Mouse (Mus musculus): ENCODE results near the gene Arsb. TPM values are rescaled to one million over a fixed set of nuclear protein-coding genes. Genes with fewer than 3 reads are reported as not detected.

Gene Arsb
- polyA plus RNA-seq, 1 experiment from 2014 or later = 15.8 TPM

DNA sequence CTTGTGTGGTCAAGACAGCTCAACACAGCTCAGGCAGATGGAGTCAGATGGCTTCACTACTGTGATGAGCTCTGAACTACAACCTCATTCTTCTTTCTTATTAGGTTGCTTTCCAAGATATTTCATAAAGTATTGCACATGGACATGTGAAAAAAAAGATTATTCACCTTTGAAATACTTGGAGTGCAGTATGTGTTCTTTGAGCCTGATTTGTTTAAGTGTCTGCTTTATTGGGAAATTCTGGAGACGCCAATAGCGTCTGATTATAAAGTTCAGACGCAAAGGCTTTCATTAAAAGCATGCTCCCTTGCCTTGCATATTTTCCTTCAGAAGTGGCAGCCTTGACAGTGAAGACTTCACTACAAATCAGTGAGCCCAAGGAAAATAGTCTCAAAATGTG lies 136.5 kb downstream of the Arsb start:
- no peaks in the 10 kb centered on the region for H3K27me3 ChIP-seq (ENCODE audit: control insufficient read depth, insufficient read depth, low read length)
- WGBS = 92% methylated on average over 3 of the region's 3 CpGs
- ATAC-seq (ENCODE audit: insufficient number of reproducible peaks, insufficient read depth, low FRiP score, low read depth) = no peak

DNA sequence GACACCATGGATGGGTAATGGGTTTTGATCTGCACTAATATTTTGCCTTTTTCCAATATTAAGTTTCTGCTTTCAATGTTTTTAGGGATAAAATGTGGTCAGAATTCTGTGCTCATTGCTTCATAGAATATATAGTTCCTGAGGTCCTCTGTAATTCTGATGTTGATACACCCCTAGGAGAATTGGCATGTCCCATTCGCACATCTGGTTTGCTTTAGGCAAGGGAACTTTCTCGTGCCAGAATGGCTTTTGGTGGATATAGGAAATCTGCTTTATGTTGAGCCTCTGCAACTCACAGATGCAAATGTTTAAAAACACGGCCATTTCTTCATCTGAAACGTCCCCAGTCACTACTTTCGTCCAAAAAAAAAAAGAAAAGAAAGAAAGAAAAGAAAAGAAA lies 138.4 kb downstream of the Arsb start:
- no peak for ATAC-seq (ENCODE audit: insufficient number of reproducible peaks, insufficient read depth, low FRiP score, low read depth)
- WGBS = 59% methylated on average over 5 of the region's 5 CpGs
- no peaks in the 10 kb centered on the region for H3K9me3 ChIP-seq (ENCODE audit: control insufficient read depth, low read depth, low read length)
- H3K4me3 ChIP-seq (ENCODE audit: low read depth, low read length) = no peak overlapping the region
- H3K4me1 ChIP-seq (ENCODE audit: control insufficient read depth, insufficient read depth, low read length) = no peaks in the 10 kb centered on the region
- no peak overlapping the region for H3K9ac ChIP-seq (replicated peaks; ENCODE audit: low read depth, low read length)
- no peaks in the 10 kb centered on the region for H3K36me3 ChIP-seq (ENCODE audit: control insufficient read depth, insufficient read depth, low read length)
- no peak overlapping the region for H3K4me2 ChIP-seq (replicated peaks; ENCODE audit: low read depth, low read length)
- no peak overlapping the region for H3K27ac ChIP-seq (ENCODE audit: low read length)
- no peaks in the 10 kb centered on the region for H3K27me3 ChIP-seq (ENCODE audit: control insufficient read depth, insufficient read depth, low read length)

More for the DNA sequence above, 136.5 kb downstream of the Arsb start:
- Histone ChIP-seq H3K4me1 (ENCODE audit: control insufficient read depth, insufficient read depth, low read length) (no peaks in the 10 kb centered on the region), H3K4me2 (replicated peaks; ENCODE audit: low read depth, low read length) (no peak overlapping the region), H3K9ac (replicated peaks; ENCODE audit: low read depth, low read length) (no peak overlapping the region), H3K36me3 (ENCODE audit: control insufficient read depth, insufficient read depth, low read length) (no peaks in the 10 kb centered on the region), H3K27ac (ENCODE audit: low read length) (no peak overlapping the region), H3K4me3 (ENCODE audit: low read depth, low read length) (no peak overlapping the region), H3K9me3 (ENCODE audit: control insufficient read depth, low read depth, low read length) (no peaks in the 10 kb centered on the region)

DNA sequence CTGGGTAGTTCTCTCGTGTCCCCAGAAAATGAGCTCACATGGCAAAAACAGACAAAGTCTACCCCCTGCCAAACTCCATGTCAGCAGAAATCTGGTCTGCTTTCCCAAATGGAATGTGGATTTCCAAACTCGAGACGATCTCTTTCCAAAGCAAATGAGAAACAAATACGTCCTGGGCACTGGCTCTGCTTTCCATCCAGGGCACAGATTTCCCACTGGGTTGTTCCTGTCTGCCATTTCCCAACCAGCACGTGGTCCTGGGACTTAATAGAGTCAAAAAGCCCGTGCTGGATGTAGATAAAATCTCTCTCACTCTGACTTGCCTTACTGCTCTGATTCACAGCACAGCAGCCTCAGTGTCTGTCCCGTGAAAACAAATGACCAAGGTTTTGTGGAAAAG lies 139.6 kb downstream of the Arsb start:
- no peak overlapping the region for H3K27ac ChIP-seq (ENCODE audit: low read length)
- H3K9me3 ChIP-seq (ENCODE audit: control insufficient read depth, low read depth, low read length) = no peaks in the 10 kb centered on the region
- no peak for ATAC-seq (ENCODE audit: insufficient number of reproducible peaks, insufficient read depth, low FRiP score, low read depth)
- no peak overlapping the region for H3K9ac ChIP-seq (replicated peaks; ENCODE audit: low read depth, low read length)
- H3K4me1 ChIP-seq (ENCODE audit: control insufficient read depth, insufficient read depth, low read length) = 0 out of 2 replicates have a peak, but pooled peaks cover 6% of the 10 kb centered on the region
- H3K4me2 ChIP-seq (replicated peaks; ENCODE audit: low read depth, low read length) = no peak overlapping the region
- no peak overlapping the region for H3K4me3 ChIP-seq (ENCODE audit: low read depth, low read length)
- no peaks in the 10 kb centered on the region for H3K36me3 ChIP-seq (ENCODE audit: control insufficient read depth, insufficient read depth, low read length)
- no peaks in the 10 kb centered on the region for H3K27me3 ChIP-seq (ENCODE audit: control insufficient read depth, insufficient read depth, low read length)
- WGBS = 52% methylated on average over 7 of the region's 7 CpGs

DNA sequence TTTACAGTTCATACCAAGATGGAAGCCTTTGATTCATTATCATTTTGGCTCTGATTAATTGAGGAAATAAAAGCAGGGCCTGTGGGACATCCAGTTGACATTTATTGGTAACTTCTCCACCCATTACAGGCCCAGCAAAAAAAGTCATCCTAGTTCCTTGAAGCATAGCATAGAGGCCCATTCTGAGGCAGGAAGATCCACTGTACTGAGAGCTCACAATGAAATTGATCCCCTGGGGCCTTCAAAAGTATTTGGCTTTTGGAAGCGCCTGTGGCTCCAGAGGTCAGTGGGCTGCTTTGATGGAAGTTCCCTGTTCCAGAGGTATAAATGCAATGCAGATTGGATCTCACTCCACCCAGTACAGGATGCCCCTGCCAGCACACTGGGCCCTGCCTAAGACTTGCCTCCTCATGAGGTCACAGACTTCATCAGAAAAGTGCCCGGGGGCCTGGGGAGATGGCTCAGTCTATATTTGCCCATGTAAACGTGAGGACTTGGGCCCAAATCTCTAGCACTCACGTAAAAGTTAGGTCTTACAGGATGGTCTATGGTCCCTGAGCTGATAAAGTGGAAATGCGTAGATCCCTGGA lies 141.0 kb downstream of the Arsb start:
- ATAC-seq (ENCODE audit: insufficient number of reproducible peaks, insufficient read depth, low FRiP score, low read depth) = no peak
- Histone ChIP-seq H3K4me3 (ENCODE audit: low read depth, low read length) (no peak overlapping the region), H3K9ac (replicated peaks; ENCODE audit: low read depth, low read length) (no peak overlapping the region), H3K9me3 (ENCODE audit: control insufficient read depth, low read depth, low read length) (no peaks in the 10 kb centered on the region), H3K4me1 (ENCODE audit: control insufficient read depth, insufficient read depth, low read length) (0 out of 2 replicates have a peak, but pooled peaks cover 7% of the 10 kb centered on the region), H3K36me3 (ENCODE audit: control insufficient read depth, insufficient read depth, low read length) (no peaks in the 10 kb centered on the region), H3K27me3 (ENCODE audit: control insufficient read depth, insufficient read depth, low read length) (no peaks in the 10 kb centered on the region), H3K27ac (ENCODE audit: low read length) (no peak overlapping the region), H3K4me2 (replicated peaks; ENCODE audit: low read depth, low read length) (no peak overlapping the region)
- WGBS = 79% methylated on average over 5 of the region's 5 CpGs

DNA sequence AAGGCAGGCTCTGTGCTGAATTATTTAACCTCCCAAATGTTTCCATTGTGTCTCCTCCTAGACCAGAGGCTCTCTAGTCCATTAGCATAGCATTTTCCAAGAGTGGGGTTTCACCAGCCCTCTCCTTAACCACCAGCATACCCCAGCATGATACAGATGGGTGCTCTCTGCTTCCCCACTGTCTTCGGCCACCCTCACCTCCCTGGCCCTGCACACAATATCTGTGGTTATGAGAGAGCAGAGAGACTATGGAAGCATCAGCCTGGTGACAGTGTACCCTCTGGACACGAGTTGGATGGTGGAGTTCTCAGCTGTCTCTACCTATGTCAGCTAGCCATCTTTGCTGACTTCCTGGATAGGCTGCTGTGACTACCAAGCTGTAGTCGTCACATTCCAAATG lies 142.8 kb downstream of the Arsb start:
- Histone ChIP-seq H3K4me1 (ENCODE audit: control insufficient read depth, insufficient read depth, low read length) (peaks cover 18% of the 10 kb centered on the region; the same call in 1 of the 2 replicates), H3K4me2 (replicated peaks; ENCODE audit: low read depth, low read length) (no peak overlapping the region), H3K9me3 (ENCODE audit: control insufficient read depth, low read depth, low read length) (no peaks in the 10 kb centered on the region), H3K36me3 (ENCODE audit: control insufficient read depth, insufficient read depth, low read length) (no peaks in the 10 kb centered on the region), H3K4me3 (ENCODE audit: low read depth, low read length) (no peak overlapping the region), H3K27ac (ENCODE audit: low read length) (no peak overlapping the region), H3K9ac (replicated peaks; ENCODE audit: low read depth, low read length) (no peak overlapping the region), H3K27me3 (ENCODE audit: control insufficient read depth, insufficient read depth, low read length) (no peaks in the 10 kb centered on the region)
- ATAC-seq (ENCODE audit: insufficient number of reproducible peaks, insufficient read depth, low FRiP score, low read depth) = no peak
- WGBS = 86% methylated on average over 3 of the region's 3 CpGs

DNA sequence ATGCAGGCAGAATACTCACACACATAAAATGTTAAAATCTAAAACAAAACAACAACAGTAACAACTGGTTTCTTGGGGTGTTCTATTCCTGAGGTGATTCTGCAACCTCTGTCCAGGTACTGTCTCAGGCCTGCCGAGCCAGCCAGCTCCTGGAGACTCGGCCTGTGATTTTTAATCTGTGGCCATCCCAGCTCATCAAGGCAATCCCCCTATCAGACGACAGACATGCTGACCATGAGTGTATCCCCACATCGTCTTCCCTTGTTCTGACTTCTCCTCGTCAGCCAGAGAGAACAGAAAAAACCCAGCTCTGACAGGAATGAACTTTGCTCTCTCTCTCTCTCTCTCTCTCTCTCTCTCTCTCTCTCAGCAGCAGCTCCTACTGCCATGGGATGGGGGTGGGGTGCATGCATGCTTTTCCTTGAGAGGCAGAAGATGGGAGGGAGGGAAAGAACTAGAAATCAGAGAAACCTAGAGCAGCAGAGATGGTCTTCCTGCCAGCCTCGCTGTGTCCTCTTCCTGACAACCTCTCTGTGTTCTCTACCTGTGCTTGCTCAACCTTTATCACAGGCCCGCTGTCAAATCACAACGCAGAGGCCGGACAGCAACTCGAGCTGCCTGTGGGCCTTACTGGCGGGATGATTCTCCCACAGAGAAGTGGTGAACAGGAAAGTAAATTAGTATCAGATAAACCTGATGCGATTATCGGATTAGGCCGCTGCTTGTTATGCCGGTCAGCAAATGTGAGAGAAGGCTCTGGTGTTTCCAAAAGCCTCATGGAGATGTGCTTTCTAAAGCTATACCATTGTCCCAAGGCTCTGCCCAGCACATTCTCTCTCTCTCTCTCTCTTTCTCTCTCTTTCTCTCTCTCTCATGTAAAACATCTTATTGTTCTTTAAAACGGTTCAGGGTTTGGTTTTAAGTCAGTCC lies 144.5 kb downstream of the Arsb start:
- no peak for ATAC-seq (ENCODE audit: insufficient number of reproducible peaks, insufficient read depth, low FRiP score, low read depth)
- peaks cover 32% of the 10 kb centered on the region for H3K4me1 ChIP-seq (ENCODE audit: control insufficient read depth, insufficient read depth, low read length)
- H3K9me3 ChIP-seq (ENCODE audit: control insufficient read depth, low read depth, low read length) = no peaks in the 10 kb centered on the region
- no peak overlapping the region for H3K9ac ChIP-seq (replicated peaks; ENCODE audit: low read depth, low read length)
- no peaks in the 10 kb centered on the region for H3K27me3 ChIP-seq (ENCODE audit: control insufficient read depth, insufficient read depth, low read length)
- H3K4me2 ChIP-seq (replicated peaks; ENCODE audit: low read depth, low read length) = no peak overlapping the region
- H3K36me3 ChIP-seq (ENCODE audit: control insufficient read depth, insufficient read depth, low read length) = no peaks in the 10 kb centered on the region
- no peak overlapping the region for H3K4me3 ChIP-seq (ENCODE audit: low read depth, low read length)
- WGBS = 59% methylated on average over 16 of the region's 16 CpGs
- no peak overlapping the region for H3K27ac ChIP-seq (ENCODE audit: low read length)

DNA sequence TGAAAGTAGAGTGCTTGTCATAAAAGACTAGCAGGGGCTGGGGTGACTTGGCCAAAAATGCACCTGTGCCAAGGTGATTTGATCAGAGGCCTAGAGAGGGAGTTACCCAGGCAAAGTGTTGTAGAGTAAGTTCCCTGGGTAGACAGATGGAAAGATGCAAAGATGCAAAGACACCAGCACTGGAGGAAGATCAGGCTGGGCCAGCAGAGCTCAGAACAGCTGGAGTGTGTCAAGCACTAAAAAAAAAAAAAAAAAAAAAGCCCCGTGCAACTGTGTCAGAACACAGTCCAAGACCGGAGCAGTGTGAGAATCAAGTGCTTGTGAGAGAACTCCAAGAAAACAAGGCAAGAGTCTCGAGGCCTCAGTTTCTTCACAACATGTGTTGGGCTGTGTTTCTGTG lies 148.1 kb downstream of the Arsb start:
- Histone ChIP-seq H3K27me3 (ENCODE audit: control insufficient read depth, insufficient read depth, low read length) (no peaks in the 10 kb centered on the region), H3K9ac (replicated peaks; ENCODE audit: low read depth, low read length) (no peak overlapping the region), H3K4me2 (replicated peaks; ENCODE audit: low read depth, low read length) (no peak overlapping the region), H3K36me3 (ENCODE audit: control insufficient read depth, insufficient read depth, low read length) (no peaks in the 10 kb centered on the region), H3K4me3 (ENCODE audit: low read depth, low read length) (no peak overlapping the region), H3K9me3 (ENCODE audit: control insufficient read depth, low read depth, low read length) (no peaks in the 10 kb centered on the region), H3K27ac (ENCODE audit: low read length) (peak overlapping the region; percentile 75; the same call in 1 of the 2 replicates), H3K4me1 (ENCODE audit: control insufficient read depth, insufficient read depth, low read length) (peaks cover 48% of the 10 kb centered on the region)
- WGBS = 45% methylated on average over 3 of the region's 3 CpGs
- ATAC-seq (ENCODE audit: insufficient number of reproducible peaks, insufficient read depth, low FRiP score, low read depth) = peak; percentile 66; the same call in 1 of the 2 replicates

DNA sequence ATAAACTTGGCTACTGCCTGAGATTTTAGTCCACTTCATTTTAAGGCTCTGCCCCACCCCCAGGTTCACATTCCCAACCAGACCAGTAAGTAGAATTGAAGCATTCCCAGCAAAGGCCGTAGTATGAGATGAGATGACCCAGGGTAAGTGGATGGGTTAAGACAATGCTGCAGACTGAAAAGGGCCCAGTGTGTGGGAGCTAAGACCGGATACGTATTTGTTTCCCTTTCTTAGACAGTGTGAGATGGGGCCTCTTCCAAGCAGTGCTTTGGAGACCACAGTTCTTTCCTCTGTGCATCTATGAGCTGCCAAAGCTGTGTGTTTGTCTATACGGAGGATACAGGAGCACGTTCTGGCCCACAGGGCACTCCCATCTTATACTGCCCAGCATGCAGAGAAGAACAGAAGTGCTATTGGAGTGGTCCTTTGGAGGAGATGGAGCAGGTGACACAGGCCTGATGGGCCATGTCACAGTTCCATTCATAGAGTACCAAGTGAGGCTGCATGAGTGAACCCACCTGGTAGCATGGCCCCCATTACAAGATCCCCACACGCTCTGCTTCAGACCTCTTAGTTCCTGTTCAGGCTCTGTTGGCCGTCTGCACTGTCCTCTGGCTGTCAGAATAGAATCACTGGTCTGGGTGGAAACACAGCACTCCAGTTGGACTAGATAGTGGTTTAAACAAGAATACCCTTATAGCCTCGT lies 148.8 kb downstream of the Arsb start:
- peaks cover 51% of the 10 kb centered on the region for H3K4me1 ChIP-seq (ENCODE audit: control insufficient read depth, insufficient read depth, low read length)
- peak overlapping the region; percentile 75 for H3K27ac ChIP-seq (ENCODE audit: low read length)
- 49% methylated on average over 8 of the region's 8 CpGs for WGBS
- H3K27me3 ChIP-seq (ENCODE audit: control insufficient read depth, insufficient read depth, low read length) = no peaks in the 10 kb centered on the region
- H3K9ac ChIP-seq (replicated peaks; ENCODE audit: low read depth, low read length) = no peak overlapping the region
- H3K4me2 ChIP-seq (replicated peaks; ENCODE audit: low read depth, low read length) = no peak overlapping the region
- no peak overlapping the region for H3K4me3 ChIP-seq (ENCODE audit: low read depth, low read length)
- peak; percentile 66 for ATAC-seq (ENCODE audit: insufficient number of reproducible peaks, insufficient read depth, low FRiP score, low read depth)
- H3K36me3 ChIP-seq (ENCODE audit: control insufficient read depth, insufficient read depth, low read length) = no peaks in the 10 kb centered on the region
- H3K9me3 ChIP-seq (ENCODE audit: control insufficient read depth, low read depth, low read length) = no peaks in the 10 kb centered on the region

Measured in stomach, embryonic 14.5 days (tissue).